Mouse (Mus musculus): ENCODE data around the gene Tbk1.

GRCm38 (mm10) chr10:121583016-121583415, 3.6 kb downstream of the Tbk1 start:
- TF ChIP-seq CTCF (IDR thresholded peaks at IDR 0.05; ENCODE audit: low read depth, low read length) (no peak), POLR2A (IDR thresholded peaks at IDR 0.05; ENCODE audit: borderline replicate concordance, low read depth, low read length) (no peak)

Data from bone marrow macrophage, adult 2 months (primary cell).